12 mouse cellular contexts compared by ENCODE assay signal in the genomic region with DNA sequence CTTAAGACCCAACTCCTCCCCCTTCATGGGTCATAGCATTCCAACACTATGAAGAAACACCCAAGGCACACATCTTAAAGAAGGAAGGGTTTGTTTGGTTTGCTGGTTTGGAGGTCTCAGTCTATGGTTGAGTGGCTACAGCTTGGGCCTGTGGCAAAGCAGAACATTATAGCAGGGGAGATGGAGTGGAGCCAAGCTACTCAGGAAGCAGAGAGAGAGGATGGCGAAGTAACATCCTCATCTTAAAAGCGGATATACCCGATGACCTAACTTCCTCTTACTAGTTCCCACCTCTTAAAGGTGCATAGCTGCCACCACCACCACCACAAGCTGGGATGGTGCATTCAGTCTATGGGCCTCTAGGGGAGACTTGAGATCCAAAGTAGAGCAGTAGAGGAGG. TPM values are rescaled to one million over a fixed set of nuclear protein-coding genes. Genes with fewer than 3 reads are reported as not detected.
DNase-seq lines count a peak whose midpoint lies in the region; TF ChIP-seq lines count a peak whose summit lies in the region.
"Had no signal": no experiment of that assay in that cellular context is flagged by ENCODE, and none has a peak within 500 bp of the region (broad histone marks: within the 10 kb centered on the region; RNA-seq: fewer than 3 reads in every experiment).

No protein-coding gene starts in this region.

- WGBS in macrophage (ENCODE audit: missing documents) = 3% methylated on average over 3 of the region's 3 CpGs
- WGBS in thymus, adult 2 months = 27% methylated on average over 3 of the region's 3 CpGs

- DNase-seq in layer of hippocampus, adult 9-11 months = peak; percentile 46
- no peak for DNase-seq in layer of hippocampus, postnatal 10 days (ENCODE audit: low spot score in 2 of 2)
- peak; percentile 79 for DNase-seq in 416B (ENCODE audit: low read depth)
- peak; percentile 33 for DNase-seq in T-cell, adult 2 months (ENCODE audit: low spot score)
- no peak for DNase-seq in frontal cortex, adult 2 months (ENCODE audit: extremely low spot score in 1 of 2, low spot score in 1 of 2)
- no peak for DNase-seq in right cerebral cortex, postnatal 4 days
- DNase-seq in thymus, adult 2 months = no peak
- DNase-seq: cerebellum, adult 8-10 months; kidney, postnatal 25 days had no signal

- H3K79me2 ChIP-seq in macrophage (ENCODE audit: inconsistent target) = no peaks in the 10 kb centered on the region; the same call in 1 of the 2 replicates

- no peaks in the 10 kb centered on the region for H3K27me3 ChIP-seq in thymus, adult 2 months (ENCODE audit: control insufficient read depth, insufficient read depth, low read length)
- H3K27me3 ChIP-seq: embryonic facial prominence, embryonic 12.5 days; limb, embryonic 15.5 days had no signal

- H3K4me3 ChIP-seq in macrophage (ENCODE audit: inconsistent target) = peak overlapping the region; percentile 25
- no peak overlapping the region; the same call in 1 of the 2 replicates for H3K4me3 ChIP-seq in thymus, adult 2 months (ENCODE audit: control insufficient read depth, insufficient read depth, low read length)
- H3K4me3 ChIP-seq: embryonic facial prominence, embryonic 12.5 days; limb, embryonic 15.5 days had no signal

- peak overlapping the region; percentile 70 for H3K27ac ChIP-seq in macrophage
- no peak overlapping the region for H3K27ac ChIP-seq in thymus, adult 2 months (ENCODE audit: control insufficient read depth, insufficient read depth, low read length)
- H3K27ac ChIP-seq: embryonic facial prominence, embryonic 12.5 days; limb, embryonic 15.5 days had no signal

- no peak for TF ChIP-seq POLR2A in thymus, adult 2 months (IDR thresholded peaks at IDR 0.05; ENCODE audit: control insufficient read depth, extremely low read depth, insufficient read depth, low read length, poor library complexity)

- H3K36me3 ChIP-seq in macrophage (ENCODE audit: inconsistent target) = peaks cover 11% of the 10 kb centered on the region
- H3K36me3 ChIP-seq in thymus, adult 2 months (ENCODE audit: control insufficient read depth, insufficient read depth, low read length) = no peaks in the 10 kb centered on the region
- H3K36me3 ChIP-seq: embryonic facial prominence, embryonic 12.5 days; limb, embryonic 15.5 days had no signal

- H3K4me1 ChIP-seq in thymus, adult 2 months (replicated peaks; ENCODE audit: control insufficient read depth, insufficient read depth, low read length) = peaks cover 8% of the 10 kb centered on the region; the same call in 1 of the 2 replicates
- H3K4me1 ChIP-seq: embryonic facial prominence, embryonic 12.5 days; limb, embryonic 15.5 days had no signal

- TF ChIP-seq CTCF in thymus, adult 2 months (IDR thresholded peaks at IDR 0.05; ENCODE audit: borderline replicate concordance, control insufficient read depth, extremely low read depth, insufficient read depth, low read length, poor library complexity) = no peak

RNA-seq across cellular contexts. Expression of a gene that starts 58.4 kb away (rescaled TPM):
- 1 to 10 TPM; 5.8 to 6.6 TPM for total RNA-seq in layer of hippocampus, postnatal 10 days (2021)
- total RNA-seq in macrophage (2018; cell fraction: chromatin; rRNA removed) = 100 to 1,000 TPM in 1 of 26 experiments, 10 to 100 TPM in 25; 36.3 to 103 (median 70.4) TPM
- total RNA-seq in macrophage (2018; cell fraction: cytosol; rRNA removed) = 10 to 100 TPM; 19.1 to 35.3 (median 24.2) TPM
- total RNA-seq in macrophage (2018; cell fraction: nucleus; rRNA removed) = 10 to 100 TPM; 28.3 to 63.0 (median 47.1) TPM
- 18.9 to 27.9 TPM (median 22.1 TPM) in 3 replicates for polyA plus RNA-seq in macrophage (2018)
- 7.0 and 9.4 TPM in 2 replicates for polyA plus RNA-seq in frontal cortex, adult 2 months (2012; rRNA removed)
- 5.9 and 8.6 TPM in 2 replicates for polyA plus RNA-seq in thymus, adult 2 months (2012; rRNA removed)

Comparison
In these comparisons a context has a peak if more than half of its experiments do, and no peak if none do; other contexts are left out.
1. DNase-seq: peak in layer of hippocampus, adult 9-11 months (single experiment), 416B (single experiment) and T-cell, adult 2 months (single experiment); none in layer of hippocampus, postnatal 10 days (0 of 2), frontal cortex, adult 2 months (0 of 2), right cerebral cortex, postnatal 4 days (single experiment) and thymus, adult 2 months (single experiment).